ENCODE assay signal across 19 mouse cellular contexts in genomic region chr13:46690559-46691241, GRCm38 (mm10). TPM values are rescaled to one million over a fixed set of nuclear protein-coding genes. Genes with fewer than 3 reads are reported as not detected.
A peak's percentile ranks its signal among the peaks of the same experiment; 100 is the strongest.
DNase-seq lines count a peak whose midpoint lies in the region; ATAC-seq and TF ChIP-seq lines count a peak whose summit lies in the region.
"Had no signal": no experiment of that assay in that cellular context is flagged by ENCODE, and none has a peak within 500 bp of the region (broad histone marks: within the 10 kb centered on the region; RNA-seq: fewer than 3 reads in every experiment).

No protein-coding gene starts in this region.

- WGBS in liver, postnatal 0 days (ENCODE audit: insufficient replicate concordance): 69% methylated on average over 4 of the region's 4 CpGs

- no peaks in the 10 kb centered on the region for H3K9me3 ChIP-seq in liver, postnatal 0 days (ENCODE audit: low read length)
- no peaks in the 10 kb centered on the region for H3K9me3 ChIP-seq in G1E (replicated peaks)
- H3K9me3 ChIP-seq: forebrain, embryonic 13.5 days; hindbrain, embryonic 13.5 days; neural tube, embryonic 12.5 days had no signal

- no peaks in the 10 kb centered on the region for H3K4me1 ChIP-seq in liver, postnatal 0 days (ENCODE audit: insufficient read depth)
- peaks cover 31% of the 10 kb centered on the region for H3K4me1 ChIP-seq in G1E (ENCODE audit: insufficient read depth, low read depth, low read length)
- H3K4me1 ChIP-seq: hindbrain, embryonic 13.5 days had no signal

- ATAC-seq in liver, postnatal 0 days: no peak
- peak; percentile 56 for ATAC-seq in G1E (ENCODE audit: extremely low read depth, insufficient number of reproducible peaks, low FRiP score, poor library complexity, severe bottlenecking)
- ATAC-seq in megakaryocyte, adult 5-6 weeks (ENCODE audit: poor library complexity, severe bottlenecking): peak; percentile 40; the same call in 1 of the 2 replicates
- no peak for ATAC-seq in frontal cortex, adult (ENCODE audit: low TSS enrichment)
- ATAC-seq: forebrain, embryonic 13.5 days had no signal

- no peak for TF ChIP-seq CTCF in liver, postnatal 0 days (IDR thresholded peaks at IDR 0.05; ENCODE audit: low read depth)
- TF ChIP-seq CTCF in G1E (IDR thresholded peaks at IDR 0.05; ENCODE audit: low read depth, low read length): no peak

- DNase-seq in liver (peak; percentile 6), A20 (ENCODE audit: low read depth, low spot score) (peak; percentile 10), G1E (ENCODE audit: low spot score) (no peak)
- DNase-seq in liver, postnatal 0 days: no peak
- no peak for DNase-seq in kidney, adult 11 months
- DNase-seq in gastrocnemius, adult 18-20 months (ENCODE audit: low spot score): no peak
- DNase-seq: adrenal gland, adult 2 months; cerebellum, adult 11-12 months; heart, adult 18-20 months; kidney, adult 2 months; kidney, postnatal 25 days; lung, embryonic 14.5 days; midbrain, embryonic 14.5 days had no signal

- no peak overlapping the region for H3K9ac ChIP-seq in liver, postnatal 0 days (replicated peaks)
- H3K9ac ChIP-seq: forebrain, embryonic 13.5 days; hindbrain, embryonic 13.5 days; lung, embryonic 14.5 days; neural tube, embryonic 12.5 days had no signal

- TF ChIP-seq EP300 in liver, postnatal 0 days (IDR thresholded peaks at IDR 0.05; ENCODE audit: low read depth): no peak

- H3K36me3 ChIP-seq in liver, postnatal 0 days (replicated peaks; ENCODE audit: insufficient read depth, low read length): peaks cover 73% of the 10 kb centered on the region
- peaks cover 76% of the 10 kb centered on the region for H3K36me3 ChIP-seq in G1E (replicated peaks)

- no peak overlapping the region for H3K4me3 ChIP-seq in liver, postnatal 0 days (ENCODE audit: low read depth, low read length)
- no peak overlapping the region for H3K4me3 ChIP-seq in G1E (ENCODE audit: low read depth, low read length)
- H3K4me3 ChIP-seq: forebrain, embryonic 13.5 days; hindbrain, embryonic 13.5 days; neural tube, embryonic 12.5 days had no signal

- H3K27ac ChIP-seq in liver, postnatal 0 days (ENCODE audit: low read depth): no peak overlapping the region
- H3K27ac ChIP-seq: forebrain, embryonic 13.5 days; hindbrain, embryonic 13.5 days; macrophage; neural tube, embryonic 12.5 days had no signal

- no peaks in the 10 kb centered on the region for H3K27me3 ChIP-seq in liver, postnatal 0 days (ENCODE audit: insufficient read depth, low read length)
- no peaks in the 10 kb centered on the region for H3K27me3 ChIP-seq in G1E (ENCODE audit: insufficient read depth, low read length)
- H3K27me3 ChIP-seq: forebrain, embryonic 13.5 days; hindbrain, embryonic 13.5 days; neural tube, embryonic 12.5 days had no signal

- H3K4me2 ChIP-seq in liver, postnatal 0 days (ENCODE audit: low read depth, low read length): no peak overlapping the region
- H3K4me2 ChIP-seq: forebrain, embryonic 13.5 days; hindbrain, embryonic 13.5 days; lung, embryonic 14.5 days; neural tube, embryonic 12.5 days had no signal

RNA-seq across cellular contexts. Expression of gene Fam8a1, which starts 21.4 kb away (rescaled TPM):
- polyA plus RNA-seq in liver, postnatal 0 days (2015; fragmentation: Nextera tagmentation; extraction: Ambion mirVana): 4.4 TPM in 2 replicates
- total RNA-seq in G1E (2014; fragmentation: Nextera tagmentation): 39.4 and 44.9 TPM in 2 replicates
- total RNA-seq in G1E (2017): 26.3 and 29.0 TPM in 2 replicates
- 7.2 and 9.8 TPM in 2 replicates for polyA plus RNA-seq in G1E (2012)
- 13.9 and 23.6 TPM in 2 replicates for total RNA-seq in megakaryocyte, adult 5-6 weeks (2015)
- 9.8 and 14.8 TPM in 2 replicates for total RNA-seq in megakaryocyte, adult 5-6 weeks (2017)
- 10 to 100 TPM; 28.7 to 33.2 TPM for total RNA-seq in gastrocnemius, adult 18-20 months (2021)

RNA-seq across cellular contexts. Expression of gene Nup153, which starts 37.0 kb away (rescaled TPM):
- 6.6 and 8.0 TPM in 2 replicates for polyA plus RNA-seq in liver, postnatal 0 days (2015; fragmentation: Nextera tagmentation; extraction: Ambion mirVana)
- total RNA-seq in G1E (2014; fragmentation: Nextera tagmentation) (186 and 235 TPM in 2 replicates), G1E (2017) (89.2 and 92.3 TPM in 2 replicates)
- polyA plus RNA-seq in G1E (2012): 21.1 and 24.8 TPM in 2 replicates
- 63.5 and 86.7 TPM in 2 replicates for total RNA-seq in megakaryocyte, adult 5-6 weeks (2015)
- total RNA-seq in megakaryocyte, adult 5-6 weeks (2017): 52.0 and 57.3 TPM in 2 replicates
- 10 to 100 TPM; 40.1 to 41.3 TPM for total RNA-seq in gastrocnemius, adult 18-20 months (2021)

Comparison
In these comparisons a context has a peak if more than half of its experiments do, and no peak if none do; other contexts are left out.
1. DNase-seq: peak in liver (single experiment) and A20 (single experiment); none in liver, postnatal 0 days (single experiment), G1E (single experiment), kidney, adult 11 months (single experiment) and gastrocnemius, adult 18-20 months (single experiment).
2. ATAC-seq: peak in G1E (single experiment) and megakaryocyte, adult 5-6 weeks (single experiment); none in liver, postnatal 0 days (single experiment) and frontal cortex, adult (single experiment).